ENCODE assay signal across 8 mouse cellular contexts in genomic region chr10:53795567-53796257, GRCm38 (mm10). TPM values are rescaled to one million over a fixed set of nuclear protein-coding genes. Genes with fewer than 3 reads are reported as not detected.
DNase-seq lines count a peak whose midpoint lies in the region; ATAC-seq lines count a peak whose summit lies in the region.

No protein-coding gene starts in this region.

- H3K4me3 ChIP-seq in kidney, embryonic 16.5 days (ENCODE audit: low read length) = no peak overlapping the region

- ATAC-seq in kidney, embryonic 16.5 days (ENCODE audit: low FRiP score, low TSS enrichment) = no peak

- DNase-seq in kidney, adult 9 months = peak; percentile 49
- DNase-seq in ZHBTc4 (ENCODE audit: low read depth, low spot score) = peak; percentile 5
- peak; percentile 43 for DNase-seq in embryo, embryonic 11 days
- DNase-seq in left cerebral cortex, postnatal 14 days (ENCODE audit: low spot score in 2 of 2) = peak; percentile 55 to 69
- peak; percentile 18 for DNase-seq in right cerebral cortex, postnatal 25 days
- DNase-seq in thymus, postnatal 10 days (ENCODE audit: low spot score in 2 of 2) = no peak
- no peak for DNase-seq in spleen, adult 18-20 months

- H3K36me3 ChIP-seq in kidney, embryonic 16.5 days (ENCODE audit: insufficient read depth, low read length) = no peaks in the 10 kb centered on the region

- intact Hi-C loops in left cerebral cortex, postnatal 14 days (cut with DNase I) = loop anchor here (2.0 kb wide), 1 partner anchor 155 kb away; no protein-coding TSS in a partner anchor

- H3K9ac ChIP-seq in kidney, embryonic 16.5 days (replicated peaks; ENCODE audit: low read length) = no peak overlapping the region

- 4% methylated on average over 2 of the region's 2 CpGs for WGBS in kidney, embryonic 16.5 days

- H3K27me3 ChIP-seq in kidney, embryonic 16.5 days (ENCODE audit: insufficient read depth, low read length) = no peaks in the 10 kb centered on the region

- no peaks in the 10 kb centered on the region for H3K9me3 ChIP-seq in kidney, embryonic 16.5 days (ENCODE audit: low read length)

- H3K4me1 ChIP-seq in kidney, embryonic 16.5 days (ENCODE audit: insufficient read depth, low read length) = no peaks in the 10 kb centered on the region

- no peak overlapping the region for H3K4me2 ChIP-seq in kidney, embryonic 16.5 days (replicated peaks; ENCODE audit: low read depth, low read length)

- no peak overlapping the region for H3K27ac ChIP-seq in kidney, embryonic 16.5 days (ENCODE audit: low read length)

RNA-seq across cellular contexts. Expression of gene Fam184a, which starts 44.8 kb away (rescaled TPM):
- 5.2 and 5.6 TPM in 2 replicates for polyA plus RNA-seq in kidney, embryonic 16.5 days (2015; fragmentation: Nextera tagmentation; extraction: Ambion mirVana)
- total RNA-seq in left cerebral cortex, postnatal 14 days (2021) = 10 to 100 TPM; 21.1 to 22.2 TPM

Comparison
In these comparisons a context has a peak if more than half of its experiments do, and no peak if none do; other contexts are left out.
1. DNase-seq: peak in kidney, adult 9 months (single experiment), ZHBTc4 (single experiment), embryo, embryonic 11 days (single experiment), left cerebral cortex, postnatal 14 days (2 of 2) and right cerebral cortex, postnatal 25 days (single experiment); none in thymus, postnatal 10 days (0 of 2) and spleen, adult 18-20 months (0 of 2).